Mouse (Mus musculus): ENCODE data around the gene Ugt1a8.

Gene Ugt1a8

DNA sequence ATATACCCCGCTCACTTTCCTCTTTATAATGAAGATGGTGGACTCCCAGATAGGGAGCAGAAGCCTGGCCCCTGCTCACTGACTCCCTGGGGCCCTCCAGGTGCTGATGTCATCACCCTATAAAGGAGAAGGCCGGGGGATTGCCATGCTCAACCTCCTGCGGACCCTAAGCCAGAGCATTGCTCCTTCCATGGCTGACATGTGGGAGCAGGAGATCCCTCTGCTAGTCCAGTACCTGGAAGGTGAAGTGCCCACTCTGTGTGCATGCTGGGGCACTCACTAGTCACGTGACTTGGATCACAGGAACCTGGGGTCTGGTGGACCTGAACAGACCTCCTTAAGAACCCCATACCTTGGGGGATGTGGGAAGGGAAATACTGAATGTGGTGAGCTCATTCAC, 153.0 kb downstream of the Ugt1a8 start:
- no peak for DNase-seq

- no peak for DNase-seq
These were observed 156.2 kb downstream of the Ugt1a8 start for GRCm38 (mm10) chr1:88243861-88244260.

DNA sequence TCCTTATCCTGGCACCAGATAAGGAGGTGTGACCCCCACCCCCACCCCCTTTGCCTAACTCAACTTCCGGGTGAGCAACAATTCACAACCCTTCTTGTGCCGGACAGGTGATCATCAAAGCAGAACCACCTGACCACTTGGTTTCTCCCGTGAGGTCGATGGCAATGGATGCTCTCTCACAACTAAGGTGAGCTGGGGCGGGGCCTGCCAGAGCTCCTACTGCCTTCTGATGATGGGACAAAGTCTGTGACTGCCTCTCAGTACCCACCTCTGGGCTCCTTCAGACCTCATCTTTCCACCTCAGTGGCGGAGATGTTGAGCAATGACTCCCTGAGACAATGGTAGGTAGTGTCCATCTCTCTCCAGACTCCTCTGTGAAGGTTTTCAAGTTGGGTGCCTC, 158.3 kb downstream of the Ugt1a8 start:
- DNase-seq: no peak

- DNase-seq: no peak
These were observed 158.8 kb downstream of the Ugt1a8 start for GRCm38 (mm10) chr1:88246386-88246785.

GRCm38 (mm10) chr1:88247660-88248059, 160.0 kb downstream of the Ugt1a8 start:
- DNase-seq: no peak

GRCm38 (mm10) chr1:88248658-88249057, 161.0 kb downstream of the Ugt1a8 start:
- DNase-seq: no peak

DNA sequence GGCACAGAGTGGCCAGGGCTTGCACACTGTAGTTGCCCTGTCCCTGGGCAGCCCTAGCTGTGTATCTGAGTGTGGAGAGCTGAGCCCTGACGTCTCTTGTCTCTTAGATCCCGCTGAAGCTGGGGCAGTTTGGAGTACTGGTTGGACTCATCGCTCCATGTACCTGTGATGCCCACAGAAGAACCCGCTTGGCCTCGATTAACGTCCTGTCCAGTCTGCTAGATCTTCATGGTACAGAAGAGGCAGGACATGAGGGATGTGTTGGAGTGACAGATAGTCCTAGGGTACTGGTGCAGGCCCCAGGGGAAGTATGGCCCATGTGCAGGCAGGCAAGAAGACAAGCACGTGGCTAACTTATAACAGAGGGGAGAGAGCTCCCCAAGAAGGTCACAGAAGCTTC, 162.0 kb downstream of the Ugt1a8 start:
- DNase-seq: no peak

DNA sequence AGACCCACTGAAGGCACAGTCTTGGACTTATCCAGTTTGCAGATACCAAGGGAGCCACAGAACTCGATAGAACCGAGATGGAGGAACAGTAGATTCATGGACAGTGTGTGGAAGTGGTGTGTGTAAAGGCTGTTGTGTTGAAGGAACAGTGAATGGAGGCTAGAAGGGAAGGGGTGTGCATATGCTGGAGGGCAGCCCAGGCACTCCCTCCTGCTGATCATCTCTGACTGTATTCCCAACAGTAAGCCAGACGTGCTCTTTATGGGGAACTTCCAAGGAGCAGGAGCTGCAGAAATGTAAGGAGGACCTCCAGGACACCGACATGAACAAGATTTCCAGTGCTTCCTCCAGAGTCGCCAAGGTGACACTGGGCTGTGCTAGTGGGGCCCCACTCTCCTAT, 162.4 kb downstream of the Ugt1a8 start:
- no peak for DNase-seq

- no peak for DNase-seq
These were observed 165.5 kb downstream of the Ugt1a8 start for GRCm38 (mm10) chr1:88253106-88253505.

GRCm38 (mm10) chr1:88253540-88253939, 165.9 kb downstream of the Ugt1a8 start:
- no peak for DNase-seq

DNA sequence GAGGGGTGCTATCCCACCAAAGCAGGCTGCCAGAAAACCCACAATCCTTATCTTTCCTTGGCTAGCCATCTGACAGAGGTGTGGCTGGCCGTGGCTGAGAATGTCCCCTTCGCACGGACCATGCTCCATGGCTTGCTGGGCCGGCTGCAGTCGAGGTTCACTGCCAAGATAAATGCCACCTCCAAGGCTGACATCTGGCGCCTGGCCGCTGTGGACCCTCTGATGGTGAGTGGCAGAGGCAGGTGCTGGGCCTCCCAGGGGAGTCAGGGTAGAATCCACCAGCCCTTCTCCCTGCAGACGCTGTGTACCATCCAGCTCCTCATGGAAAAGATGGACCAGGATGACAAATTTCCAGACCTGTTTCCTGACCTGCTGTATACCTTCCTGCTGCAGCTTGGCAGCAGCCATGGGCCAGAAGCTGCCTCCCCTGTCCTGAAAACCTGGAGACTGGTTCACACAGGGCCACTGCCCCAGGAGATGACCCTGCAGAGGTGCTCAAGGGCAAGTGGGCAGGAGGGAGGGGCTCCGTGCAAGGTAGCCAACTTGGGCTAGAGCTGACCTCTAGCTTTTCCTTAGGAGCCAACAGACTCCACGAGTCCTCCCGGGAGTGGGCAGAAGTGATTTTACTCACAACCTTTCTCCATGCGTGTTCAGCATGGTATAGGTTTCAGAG, 167.3 kb downstream of the Ugt1a8 start:
- DNase-seq: no peak

DNA sequence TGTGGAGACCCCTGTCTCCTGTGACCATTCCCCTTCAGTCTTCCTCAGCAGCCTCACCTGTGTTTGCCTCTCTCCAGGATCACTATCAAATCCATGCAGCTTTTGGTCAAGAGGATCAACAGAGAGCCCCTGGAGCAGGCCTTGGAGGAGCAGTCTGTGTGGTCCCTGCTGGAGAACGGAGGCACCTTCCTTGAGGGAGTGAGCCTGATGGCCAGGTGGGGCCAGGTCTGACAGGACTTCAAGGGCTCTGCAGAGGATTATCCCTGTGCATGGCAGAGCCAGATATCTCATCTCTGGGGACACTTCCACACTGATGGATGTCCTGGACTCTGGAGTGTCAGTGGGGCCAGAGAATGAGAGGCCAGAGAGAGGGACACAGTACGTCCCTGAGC, 167.8 kb downstream of the Ugt1a8 start:
- no peak for DNase-seq

DNA sequence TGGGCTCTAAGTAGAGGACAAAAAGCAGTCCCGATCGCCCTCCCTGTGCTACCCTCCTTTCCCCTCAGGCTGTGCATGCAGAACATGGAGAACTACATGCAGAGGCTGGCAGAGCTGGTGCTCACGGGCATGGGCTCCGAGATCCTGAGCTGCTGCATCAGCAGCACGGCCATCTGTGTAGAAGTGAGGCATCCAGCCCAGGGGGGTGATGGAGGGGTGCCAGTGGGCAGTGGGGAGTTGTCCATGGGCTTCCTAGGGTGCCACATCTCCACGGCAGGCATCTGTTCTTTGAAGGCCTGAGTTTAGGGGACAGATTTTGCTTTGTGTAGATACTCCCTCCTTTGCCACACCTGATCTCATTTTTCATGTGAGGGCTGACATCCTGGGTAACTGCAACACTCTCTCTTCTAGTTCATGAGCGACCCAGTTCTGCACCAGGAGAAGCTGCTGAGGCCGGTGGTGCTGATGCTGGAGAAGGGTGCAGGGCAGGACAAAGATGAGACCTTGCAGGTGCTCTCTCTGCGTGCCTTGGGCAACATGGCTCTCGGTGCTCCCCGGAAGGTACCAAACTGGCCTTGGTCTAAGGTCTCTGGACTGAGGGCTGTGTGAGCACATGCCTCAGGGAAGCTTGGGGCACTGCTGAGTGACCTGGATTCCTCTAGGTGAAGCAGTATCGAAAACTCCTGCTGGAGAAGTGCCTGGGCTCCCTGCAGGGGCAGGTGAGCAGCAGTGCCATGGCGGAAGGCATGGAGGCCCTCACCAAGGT, 168.6 kb downstream of the Ugt1a8 start:
- no peak for DNase-seq

- DNase-seq: no peak
These were observed 169.5 kb downstream of the Ugt1a8 start for GRCm38 (mm10) chr1:88256886-88257663.

GRCm38 (mm10) chr1:88257681-88258080, 170.1 kb downstream of the Ugt1a8 start:
- DNase-seq: no peak

DNA sequence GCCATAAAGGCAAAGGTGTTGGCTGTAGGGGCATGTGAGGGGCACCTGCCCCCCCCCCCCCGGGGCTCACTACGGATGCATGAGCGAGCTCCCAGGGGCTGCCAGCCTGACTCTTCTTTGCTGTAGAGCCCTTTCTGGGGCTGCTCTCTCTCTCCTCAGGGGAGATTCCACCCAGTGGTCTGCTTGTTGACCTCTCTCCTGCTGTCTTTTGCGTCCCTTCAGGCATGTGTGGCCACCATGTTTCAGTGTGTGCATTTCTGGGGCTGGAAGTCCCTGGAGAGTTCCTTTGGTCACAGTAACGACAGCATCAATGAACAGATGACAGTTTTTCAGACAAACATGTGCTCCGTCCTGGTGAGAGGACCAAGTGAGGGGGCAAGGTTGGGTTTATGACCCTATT, 170.7 kb downstream of the Ugt1a8 start:
- DNase-seq: no peak

- DNase-seq: peak; percentile 64
These were observed 171.4 kb downstream of the Ugt1a8 start for GRCm38 (mm10) chr1:88258881-88259642.

DNA sequence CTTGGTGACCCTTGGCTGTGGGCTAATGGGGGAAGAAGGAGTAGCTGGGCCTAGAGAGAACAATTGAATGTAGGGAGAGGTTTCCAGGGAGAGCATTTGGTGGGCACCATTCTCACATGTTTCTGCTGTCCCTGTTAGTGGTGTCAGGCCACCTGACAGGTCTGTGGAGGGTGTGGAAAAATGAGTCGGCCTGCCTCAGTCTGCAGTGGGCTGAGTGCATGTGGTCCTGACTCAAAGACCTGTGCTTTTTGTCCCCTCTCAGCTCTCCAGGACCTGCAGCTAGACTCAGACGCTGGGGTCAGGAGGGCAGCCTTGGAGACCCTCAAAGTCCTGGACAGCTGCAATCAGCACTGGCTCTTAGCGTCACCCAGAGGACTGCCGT, 172.0 kb downstream of the Ugt1a8 start:
- DNase-seq: no peak

- peak; percentile 82 for DNase-seq
These were observed 172.5 kb downstream of the Ugt1a8 start for GRCm38 (mm10) chr1:88260114-88260513.

GRCm38 (mm10) chr1:88260604-88261377, 173.2 kb downstream of the Ugt1a8 start:
- DNase-seq: no peak

DNA sequence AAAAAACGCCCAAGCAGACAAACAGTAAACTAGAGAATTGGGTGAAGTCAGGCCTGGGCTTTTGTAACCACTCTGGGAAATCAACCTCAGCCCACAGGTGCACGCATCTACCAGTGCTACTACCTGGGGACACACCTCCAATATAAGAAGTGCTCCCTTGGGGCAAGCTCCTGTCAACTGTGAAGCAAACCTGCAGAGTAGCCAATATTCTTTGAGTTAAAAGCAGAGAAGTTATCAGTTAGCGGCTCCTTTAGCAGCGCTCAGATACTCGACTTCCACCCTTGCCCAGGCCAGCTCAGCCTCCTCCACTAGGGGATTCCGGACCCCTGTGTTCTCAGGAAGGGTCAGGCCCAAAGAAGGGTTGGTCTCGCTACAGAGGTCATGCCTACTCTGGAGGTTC, 174.1 kb downstream of the Ugt1a8 start:
- no peak for DNase-seq

- DNase-seq: peak; percentile 82
These were observed 174.6 kb downstream of the Ugt1a8 start for GRCm38 (mm10) chr1:88262255-88262654.
